Mouse (Mus musculus) forebrain, embryonic 14.5 days (tissue): Measurements from ENCODE around the gene Aco2. TPM values are rescaled to one million over a fixed set of nuclear protein-coding genes. Genes with fewer than 3 reads are reported as not detected.

Experiments used
- ATAC-seq: fragments of 200-750 bp; cut with Nextera tagmentation; 2 replicates; pipeline ENCODE4 v1.8.0; 2017; ENCODE audit warnings: mild to moderate bottlenecking, moderate library complexity
- DNase-seq: peaks from one replicate; pipeline ENCODE4 v3.0.0-alpha.2; 2015; ENCODE audit warnings: low spot score
- H3K27ac ChIP-seq: fragments of 300-500 bp; sonication (generic); 2 replicates; pipeline ENCODE4 v1.5.1; 2014; ENCODE audit warnings: low read depth, mild to moderate bottlenecking, control low read depth, low read length, moderate library complexity
- H3K27me3 ChIP-seq: fragments of 300-500 bp; sonication (generic); replicated peaks from 2 replicates; pipeline ENCODE4 v1.6.1; 2014; ENCODE audit warnings: low read length, control low read depth, mixed read lengths; ENCODE audit not compliant: control insufficient read depth, insufficient read depth
- H3K36me3 ChIP-seq: fragments of 300-500 bp; sonication (generic); 2 replicates; pipeline ENCODE4 v1.6.1; 2014; ENCODE audit warnings: low read length, control low read depth; ENCODE audit not compliant: control insufficient read depth, insufficient read depth
- H3K4me1 ChIP-seq: fragments of 300-500 bp; sonication (generic); 2 replicates; pipeline ENCODE4 v1.6.1; 2014; ENCODE audit warnings: antibody characterized with exemption, low read length, control low read depth; ENCODE audit not compliant: control insufficient read depth, insufficient read depth
- H3K4me2 ChIP-seq: fragments of 300-500 bp; sonication (generic); 2 replicates; pipeline ENCODE4 v1.6.1; 2014; ENCODE audit warnings: mild to moderate bottlenecking, control low read depth, low read length
- H3K4me3 ChIP-seq: fragments of 300-500 bp; sonication (generic); 2 replicates; pipeline ENCODE4 v1.5.1; 2014; ENCODE audit warnings: low read depth, low read length, control low read depth
- H3K9ac ChIP-seq: fragments of 300-500 bp; sonication (generic); 2 replicates; pipeline ENCODE4 v1.6.1; 2014; ENCODE audit warnings: mild to moderate bottlenecking, low read length, control low read depth, moderate library complexity
- H3K9me3 ChIP-seq: fragments of 300-500 bp; sonication (generic); replicated peaks from 2 replicates; pipeline ENCODE4 v1.6.1; 2016; ENCODE audit warnings: low read length, control low read depth, mixed read lengths; ENCODE audit not compliant: control insufficient read depth
- WGBS: fragments of 180-500 bp; shearing (Covaris S2); extraction: QIAGEN DNeasy Blood & Tissue Kit; methylation state at CpG from one replicate; pipeline ENCODE4 v1.1.7; 2014; 5-methylcytosine and 5-hydroxymethylcytosine counted together
- polyA plus RNA-seq: library from polyadenylated mRNA; unstranded; fragments of >200 nt; fragmentation: Nextera tagmentation; extraction: Ambion mirVana; gene quantifications from 2 replicates; pipeline ENCODE4 v1.2.1, GENCODE M21; 2014

Aco2 gene
- polyA plus RNA-seq, 1 experiment from 2014 or later: 204 TPM

DNA sequence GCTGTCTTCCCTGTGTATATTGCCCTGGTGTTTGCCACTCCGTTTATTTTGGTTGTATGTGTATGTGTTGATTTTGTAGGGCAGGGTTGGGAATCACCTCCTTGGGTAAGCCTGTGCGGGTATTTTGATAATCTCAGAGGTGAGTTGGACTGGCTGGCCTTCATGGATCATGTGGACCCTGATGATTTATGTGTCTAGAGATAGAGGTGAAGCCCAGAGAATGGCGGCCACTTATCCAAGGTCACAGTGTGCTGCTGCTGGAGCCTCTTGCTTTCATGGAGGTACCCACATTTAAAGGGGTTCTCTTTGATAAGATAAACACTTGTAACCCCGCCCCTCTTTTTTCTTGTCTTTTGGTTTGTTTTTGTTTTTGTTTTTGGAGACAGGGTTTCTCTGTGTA, 67.7 kb downstream of the Aco2 start:
- 95% methylated on average over 4 of the region's 4 CpGs for WGBS
- no peak overlapping the region for H3K4me3 ChIP-seq
- H3K36me3 ChIP-seq: 0 out of 2 replicates have a peak, but pooled peaks cover 5% of the 10 kb centered on the region
- ATAC-seq: no peak
- peaks cover 9% of the 10 kb centered on the region for H3K4me1 ChIP-seq
- DNase-seq: no peak
- no peaks in the 10 kb centered on the region for H3K9me3 ChIP-seq
- H3K4me2 ChIP-seq: no peak overlapping the region
- H3K27me3 ChIP-seq: no peaks in the 10 kb centered on the region
- H3K9ac ChIP-seq: no peak overlapping the region
- H3K27ac ChIP-seq: no peak overlapping the region

DNA sequence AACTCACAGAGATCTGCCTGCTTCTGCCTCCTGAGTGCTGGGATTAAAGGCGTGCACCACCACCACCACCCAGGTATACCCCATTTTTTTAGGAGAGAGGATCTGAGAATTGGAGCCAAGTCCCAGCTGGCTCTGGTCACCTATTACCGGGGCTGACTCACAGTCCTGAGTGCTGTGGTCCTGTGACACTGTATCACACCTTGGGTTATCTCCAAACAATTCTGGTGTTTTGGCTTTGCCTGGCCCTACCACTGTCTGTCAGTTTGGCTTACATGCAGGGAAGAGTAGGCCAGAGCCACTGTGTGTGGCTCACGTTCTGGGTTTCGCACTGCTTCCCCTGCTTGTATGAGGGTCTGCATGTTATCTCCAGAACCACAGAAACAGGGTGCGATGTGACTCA, 68.1 kb downstream of the Aco2 start:
- no peak for ATAC-seq
- Histone ChIP-seq H3K4me2 (no peak overlapping the region), H3K36me3 (0 out of 2 replicates have a peak, but pooled peaks cover 5% of the 10 kb centered on the region), H3K27me3 (no peaks in the 10 kb centered on the region), H3K9me3 (no peaks in the 10 kb centered on the region), H3K9ac (no peak overlapping the region), H3K27ac (no peak overlapping the region), H3K4me1 (peaks cover 9% of the 10 kb centered on the region), H3K4me3 (no peak overlapping the region)
- 90% methylated on average over 5 of the region's 5 CpGs for WGBS
- no peak for DNase-seq

DNA sequence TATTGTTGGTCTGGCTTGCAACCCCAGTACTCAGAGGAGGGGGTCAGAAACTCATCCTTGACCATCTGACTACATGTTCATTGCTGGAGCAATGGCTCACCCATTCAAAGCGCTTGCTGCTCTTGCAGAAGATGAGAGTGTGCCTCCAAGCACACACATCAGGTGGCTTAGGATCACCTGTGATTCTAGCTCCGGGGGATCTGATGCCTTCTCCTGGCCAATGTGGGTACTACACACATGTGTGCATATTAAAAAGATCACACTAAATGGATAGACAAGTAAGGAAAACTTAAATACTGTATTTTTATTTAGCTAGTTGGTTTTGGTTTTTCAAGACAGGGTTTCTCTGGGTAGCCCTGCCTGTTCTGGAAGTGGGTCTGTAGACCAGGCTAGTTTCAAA, 68.9 kb downstream of the Aco2 start:
- Histone ChIP-seq H3K4me1 (peaks cover 9% of the 10 kb centered on the region), H3K9ac (no peak overlapping the region), H3K4me2 (no peak overlapping the region), H3K27ac (no peak overlapping the region), H3K36me3 (0 out of 2 replicates have a peak, but pooled peaks cover 5% of the 10 kb centered on the region), H3K4me3 (no peak overlapping the region), H3K9me3 (no peaks in the 10 kb centered on the region), H3K27me3 (no peaks in the 10 kb centered on the region)
- WGBS: 96% methylated on average over 2 of the region's 2 CpGs
- no peak for ATAC-seq
- DNase-seq: no peak

DNA sequence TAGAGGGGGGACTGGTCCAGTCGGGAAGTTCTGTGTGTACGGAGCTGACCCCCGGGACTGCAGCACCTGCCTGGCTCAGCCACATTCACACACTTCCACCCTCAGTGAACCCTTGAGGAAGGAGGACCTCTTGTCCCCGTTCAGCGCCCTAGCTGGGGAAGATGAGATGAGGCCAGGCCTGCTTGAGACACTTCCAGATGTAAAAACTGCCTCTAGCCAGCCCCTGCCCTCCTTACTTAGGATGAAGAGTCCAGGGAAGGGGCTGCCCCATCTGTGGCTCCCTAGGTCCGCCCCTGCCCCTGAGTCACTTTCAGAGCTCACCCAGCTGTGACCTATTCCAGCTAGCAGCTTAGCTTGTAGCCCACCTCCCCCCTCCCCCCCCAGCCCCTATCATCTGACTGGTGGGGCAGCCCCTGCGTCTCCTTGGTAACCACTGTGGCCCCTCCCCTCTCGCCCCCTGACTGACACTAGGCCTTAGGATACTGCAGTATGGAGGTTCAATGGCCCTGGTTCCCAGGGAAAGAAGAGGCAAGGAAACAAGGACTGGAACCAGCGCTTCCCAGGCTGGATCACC, 71.2 kb downstream of the Aco2 start:
- no peak overlapping the region for H3K9ac ChIP-seq
- H3K27me3 ChIP-seq: no peaks in the 10 kb centered on the region
- H3K27ac ChIP-seq: no peak overlapping the region
- 0 out of 2 replicates have a peak, but pooled peaks cover 5% of the 10 kb centered on the region for H3K36me3 ChIP-seq
- DNase-seq (no peak), ATAC-seq (no peak)
- H3K9me3 ChIP-seq: no peaks in the 10 kb centered on the region
- H3K4me1 ChIP-seq: no peaks in the 10 kb centered on the region
- H3K4me2 ChIP-seq: no peak overlapping the region
- no peak overlapping the region for H3K4me3 ChIP-seq
- WGBS: 11% methylated on average over 9 of the region's 9 CpGs

DNA sequence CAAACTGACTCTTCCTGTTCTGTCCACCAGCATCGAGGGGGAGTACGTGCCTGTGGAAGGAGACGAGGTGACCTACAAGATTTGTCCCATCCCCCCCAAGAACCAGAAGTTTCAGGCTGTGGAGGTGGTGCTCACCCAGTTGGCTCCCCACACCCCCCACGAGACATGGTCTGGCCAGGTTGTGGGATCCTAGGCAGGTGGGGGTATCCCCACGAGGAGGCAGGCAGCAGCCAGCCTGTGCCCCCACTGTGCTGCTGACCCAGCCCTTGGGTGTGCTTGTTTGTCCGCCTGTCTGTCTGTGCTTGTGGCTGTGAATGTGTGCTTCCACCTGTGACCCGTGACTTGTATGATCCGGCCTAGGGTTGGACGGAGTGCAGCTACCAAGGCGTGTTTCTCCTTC, 77.0 kb downstream of the Aco2 start:
- H3K9me3 ChIP-seq: no peaks in the 10 kb centered on the region
- WGBS: 85% methylated on average over 10 of the region's 10 CpGs
- H3K4me2 ChIP-seq: no peak overlapping the region

DNA sequence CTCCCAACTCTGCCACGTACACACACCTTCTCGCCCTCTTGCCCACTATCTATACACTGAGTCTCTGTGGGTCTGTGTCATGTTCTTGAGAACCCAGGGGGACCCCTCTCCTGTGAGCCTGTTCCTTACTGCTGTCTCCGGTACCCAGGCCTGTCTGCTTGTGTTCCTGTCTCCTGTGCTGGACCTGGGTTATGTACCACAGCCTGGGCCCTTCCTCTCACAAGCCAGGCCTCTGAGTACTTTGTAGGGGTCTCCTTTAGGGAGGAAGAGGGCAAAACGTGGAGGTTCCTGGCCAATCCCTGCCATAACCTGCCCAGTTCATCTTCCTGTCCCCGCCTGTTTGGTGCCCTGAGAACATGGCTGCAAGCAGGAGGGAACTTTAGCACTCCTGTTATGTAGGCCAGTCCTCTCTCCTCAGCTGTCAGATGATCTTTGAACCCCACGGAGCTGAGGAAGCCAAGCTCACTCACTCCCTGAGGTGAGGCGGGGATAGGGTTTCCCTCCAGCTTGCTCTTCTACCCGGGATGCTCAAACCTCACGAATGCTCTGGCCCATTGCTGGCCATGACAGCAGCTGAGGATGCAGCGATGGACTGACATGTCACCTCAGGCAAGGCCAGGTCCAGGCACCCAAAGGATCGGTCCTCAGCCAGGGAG, 77.5 kb downstream of the Aco2 start:
- no peaks in the 10 kb centered on the region for H3K9me3 ChIP-seq
- no peak overlapping the region for H3K4me2 ChIP-seq
- no peaks in the 10 kb centered on the region for H3K27me3 ChIP-seq
- no peaks in the 10 kb centered on the region for H3K4me1 ChIP-seq
- H3K36me3 ChIP-seq: peaks cover 40% of the 10 kb centered on the region
- 76% methylated on average over 11 of the region's 11 CpGs for WGBS
- ATAC-seq (no peak), DNase-seq (no peak)
- no peak overlapping the region for H3K27ac ChIP-seq
- no peak overlapping the region for H3K4me3 ChIP-seq
- no peak overlapping the region for H3K9ac ChIP-seq

More for the DNA sequence above, 77.0 kb downstream of the Aco2 start:
- Histone ChIP-seq H3K9ac (no peak overlapping the region), H3K27ac (no peak overlapping the region), H3K36me3 (peaks cover 35% of the 10 kb centered on the region), H3K4me1 (no peaks in the 10 kb centered on the region), H3K4me3 (no peak overlapping the region), H3K27me3 (no peaks in the 10 kb centered on the region)
- DNase-seq (no peak), ATAC-seq (no peak)

DNA sequence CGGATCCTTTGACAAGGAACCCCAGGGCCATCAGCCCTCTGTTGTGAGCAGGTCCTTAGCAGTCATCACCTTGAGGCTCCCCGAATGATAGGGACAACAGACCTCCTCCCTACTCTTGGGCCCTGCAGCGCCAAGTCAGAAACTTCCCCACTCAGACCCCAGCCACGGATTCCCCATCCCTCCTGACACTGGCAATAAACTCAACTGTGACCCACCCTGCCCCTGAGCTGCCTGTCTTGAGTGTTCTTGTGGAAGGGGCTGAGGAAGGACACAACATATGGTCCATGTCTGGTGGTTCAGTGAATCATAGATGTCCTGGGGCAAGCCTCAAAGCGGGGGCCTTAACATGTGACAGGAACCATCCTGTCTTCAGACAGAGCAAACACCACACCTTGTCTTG, 78.6 kb downstream of the Aco2 start:
- Histone ChIP-seq H3K4me3 (no peak overlapping the region), H3K9ac (no peak overlapping the region), H3K4me1 (no peaks in the 10 kb centered on the region), H3K9me3 (no peaks in the 10 kb centered on the region), H3K27me3 (no peaks in the 10 kb centered on the region), H3K27ac (no peak overlapping the region), H3K36me3 (peaks cover 51% of the 10 kb centered on the region), H3K4me2 (no peak overlapping the region)
- no peak for DNase-seq
- no peak for ATAC-seq
- 93% methylated on average over 5 of the region's 5 CpGs for WGBS

DNA sequence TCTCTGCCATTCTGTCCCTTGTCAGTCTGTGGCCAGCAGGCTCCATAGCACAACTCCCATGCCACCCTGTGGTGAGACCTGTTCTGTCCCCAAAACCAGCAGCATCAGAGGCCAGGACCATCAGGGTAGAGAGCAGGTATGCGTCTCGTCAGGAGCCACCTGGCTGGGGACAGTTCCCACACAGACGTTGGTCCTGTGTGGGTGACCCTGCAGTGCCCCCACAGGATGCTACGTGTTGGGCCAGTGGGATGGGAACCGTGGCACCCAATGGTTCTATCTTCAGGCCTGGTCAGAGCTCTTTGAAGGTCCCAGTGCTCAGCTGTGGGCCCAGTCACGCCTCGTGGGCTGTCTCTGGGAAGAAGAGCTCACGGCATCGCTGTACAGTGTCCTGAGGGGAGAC, 79.0 kb downstream of the Aco2 start:
- Histone ChIP-seq H3K27me3 (no peaks in the 10 kb centered on the region), H3K36me3 (peaks cover 51% of the 10 kb centered on the region), H3K27ac (no peak overlapping the region), H3K9me3 (no peaks in the 10 kb centered on the region), H3K4me3 (no peak overlapping the region), H3K9ac (no peak overlapping the region), H3K4me2 (no peak overlapping the region), H3K4me1 (no peaks in the 10 kb centered on the region)
- WGBS: 94% methylated on average over 9 of the region's 9 CpGs
- DNase-seq (no peak), ATAC-seq (no peak)

DNA sequence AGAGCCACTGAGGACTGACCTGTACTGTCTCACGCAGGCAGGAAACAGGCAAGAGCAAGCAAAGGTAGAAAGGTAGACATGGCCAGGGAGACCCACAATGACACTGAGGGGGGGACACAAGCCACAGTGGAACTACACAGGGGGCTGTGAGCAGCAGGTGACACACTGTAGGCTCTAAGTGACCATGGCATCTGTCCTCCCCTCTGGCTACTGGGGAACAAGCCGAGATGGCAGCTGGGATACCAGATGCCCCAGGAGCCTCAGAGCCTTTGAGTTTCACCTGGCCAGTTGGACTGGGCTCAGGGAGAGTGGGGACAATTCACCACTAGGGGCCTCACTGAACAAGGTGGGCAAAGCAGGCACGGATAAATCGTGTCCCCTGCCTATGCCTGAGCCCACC, 80.2 kb downstream of the Aco2 start:
- H3K27ac ChIP-seq: no peak overlapping the region
- H3K4me3 ChIP-seq: no peak overlapping the region
- ATAC-seq: no peak
- no peak overlapping the region for H3K4me2 ChIP-seq
- no peaks in the 10 kb centered on the region for H3K9me3 ChIP-seq
- peaks cover 51% of the 10 kb centered on the region for H3K36me3 ChIP-seq
- no peak for DNase-seq
- 76% methylated on average over 4 of the region's 4 CpGs for WGBS
- H3K9ac ChIP-seq: no peak overlapping the region
- no peaks in the 10 kb centered on the region for H3K4me1 ChIP-seq
- H3K27me3 ChIP-seq: no peaks in the 10 kb centered on the region
